Mouse (Mus musculus): Measurements from ENCODE around the gene Hoxa6. TPM values are rescaled to one million over a fixed set of nuclear protein-coding genes. Genes with fewer than 3 reads are reported as not detected.

Gene Hoxa6
- polyA plus RNA-seq, 1 experiment from 2014 or later, result not detected

DNA sequence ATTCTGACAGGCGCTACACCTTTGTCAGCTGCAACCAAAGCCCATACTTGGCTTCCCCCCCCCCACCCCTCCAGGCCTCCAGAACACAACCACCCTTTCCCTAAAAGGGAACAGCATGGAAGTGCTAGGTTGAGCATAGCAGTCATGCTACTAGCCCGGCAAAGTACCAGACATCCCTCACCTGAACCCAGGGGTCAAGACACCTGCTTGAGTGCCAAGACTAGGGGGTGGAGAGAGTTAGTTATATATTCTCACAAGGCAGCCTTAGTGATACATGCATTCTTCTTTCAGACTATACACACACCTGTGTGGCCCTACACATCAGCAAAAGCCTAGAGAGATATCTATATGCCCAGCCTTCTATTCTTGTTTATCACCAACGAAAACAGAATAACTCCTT lies 22.7 kb downstream of the Hoxa6 start:
- 41% methylated on average over 3 of the region's 3 CpGs for WGBS (ENCODE audit: insufficient replicate concordance)
- H3K4me1 ChIP-seq (ENCODE audit: control insufficient read depth, low read depth, low read length), result peaks cover 3% of the 10 kb centered on the region; the same call in 1 of the 2 replicates
- no peak overlapping the region for H3K27ac ChIP-seq (ENCODE audit: low read length)
- H3K9me3 ChIP-seq (replicated peaks; ENCODE audit: control insufficient read depth, low read length), result no peaks in the 10 kb centered on the region
- no peak overlapping the region for H3K4me3 ChIP-seq (ENCODE audit: low read depth, low read length)
- H3K4me2 ChIP-seq (ENCODE audit: low read depth, low read length), result no peak overlapping the region
- H3K9ac ChIP-seq (ENCODE audit: low read depth, low read length), result no peak overlapping the region
- peaks cover 62% of the 10 kb centered on the region for H3K27me3 ChIP-seq (ENCODE audit: control insufficient read depth, insufficient read depth, low read depth, low read length)
- H3K36me3 ChIP-seq (ENCODE audit: control insufficient read depth, insufficient read depth), result no peaks in the 10 kb centered on the region
- no peak for ATAC-seq (ENCODE audit: low read depth)

DNA sequence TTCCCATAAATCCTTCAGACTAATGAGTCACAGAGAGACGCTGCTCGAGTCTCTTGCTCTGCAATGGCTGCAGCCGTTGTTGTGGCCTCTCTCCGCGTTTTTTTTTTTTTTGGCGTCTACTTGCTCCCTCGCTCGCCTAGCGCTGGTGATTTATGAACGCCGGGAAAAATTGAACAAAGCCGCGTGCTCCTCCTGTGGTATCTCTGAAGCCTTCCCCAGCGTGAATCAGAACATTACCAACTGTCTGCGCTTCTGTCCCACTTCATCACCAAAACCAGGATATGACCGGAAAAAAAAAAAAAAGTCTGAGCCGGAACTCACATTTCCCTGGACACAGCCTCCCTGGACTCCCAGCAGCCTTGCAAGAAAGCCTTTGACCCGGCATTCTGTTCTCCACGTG lies 23.3 kb downstream of the Hoxa6 start:
- no peak overlapping the region for H3K9ac ChIP-seq (ENCODE audit: low read depth, low read length)
- H3K27me3 ChIP-seq (ENCODE audit: control insufficient read depth, insufficient read depth, low read depth, low read length), result peaks cover 62% of the 10 kb centered on the region
- H3K4me3 ChIP-seq (ENCODE audit: low read depth, low read length), result no peak overlapping the region
- ATAC-seq (ENCODE audit: low read depth), result no peak
- H3K9me3 ChIP-seq (replicated peaks; ENCODE audit: control insufficient read depth, low read length), result no peaks in the 10 kb centered on the region
- H3K4me2 ChIP-seq (ENCODE audit: low read depth, low read length), result 0 out of 2 replicates have a peak overlapping the region, but pooled peaks have one; percentile 10
- H3K4me1 ChIP-seq (ENCODE audit: control insufficient read depth, low read depth, low read length), result peaks cover 3% of the 10 kb centered on the region; the same call in 1 of the 2 replicates
- no peaks in the 10 kb centered on the region for H3K36me3 ChIP-seq (ENCODE audit: control insufficient read depth, insufficient read depth)
- no peak overlapping the region for H3K27ac ChIP-seq (ENCODE audit: low read length)
- WGBS (ENCODE audit: insufficient replicate concordance), result 10% methylated on average over 19 of the region's 19 CpGs

DNA sequence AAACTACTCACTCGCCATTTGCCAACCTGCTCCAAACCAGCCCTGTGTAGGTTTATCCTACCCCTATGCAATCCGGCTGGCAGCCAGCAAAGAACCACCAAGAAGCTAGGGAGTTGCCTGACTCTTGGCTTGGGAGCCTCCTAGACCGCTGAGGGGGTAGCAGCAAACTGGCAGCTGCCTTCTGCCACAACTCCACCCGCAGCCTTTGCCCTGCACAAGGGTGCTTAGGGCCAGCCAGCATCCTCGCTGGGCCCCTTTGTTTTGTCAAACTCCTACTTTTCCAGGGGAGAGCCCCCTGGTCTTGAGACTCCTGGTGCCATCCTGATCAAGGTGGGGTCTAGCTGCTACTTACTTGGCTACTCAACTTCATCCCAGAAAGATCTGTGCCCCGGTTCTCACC lies 23.9 kb downstream of the Hoxa6 start:
- Histone ChIP-seq H3K4me3 (ENCODE audit: low read depth, low read length) (no peak overlapping the region), H3K27ac (ENCODE audit: low read length) (no peak overlapping the region), H3K4me2 (ENCODE audit: low read depth, low read length) (no peak overlapping the region), H3K4me1 (ENCODE audit: control insufficient read depth, low read depth, low read length) (peaks cover 3% of the 10 kb centered on the region; the same call in 1 of the 2 replicates), H3K9me3 (replicated peaks; ENCODE audit: control insufficient read depth, low read length) (no peaks in the 10 kb centered on the region), H3K9ac (ENCODE audit: low read depth, low read length) (no peak overlapping the region), H3K36me3 (ENCODE audit: control insufficient read depth, insufficient read depth) (no peaks in the 10 kb centered on the region), H3K27me3 (ENCODE audit: control insufficient read depth, insufficient read depth, low read depth, low read length) (peaks cover 62% of the 10 kb centered on the region)
- no peak for ATAC-seq (ENCODE audit: low read depth)
- 35% methylated on average over 6 of the region's 6 CpGs for WGBS (ENCODE audit: insufficient replicate concordance)

DNA sequence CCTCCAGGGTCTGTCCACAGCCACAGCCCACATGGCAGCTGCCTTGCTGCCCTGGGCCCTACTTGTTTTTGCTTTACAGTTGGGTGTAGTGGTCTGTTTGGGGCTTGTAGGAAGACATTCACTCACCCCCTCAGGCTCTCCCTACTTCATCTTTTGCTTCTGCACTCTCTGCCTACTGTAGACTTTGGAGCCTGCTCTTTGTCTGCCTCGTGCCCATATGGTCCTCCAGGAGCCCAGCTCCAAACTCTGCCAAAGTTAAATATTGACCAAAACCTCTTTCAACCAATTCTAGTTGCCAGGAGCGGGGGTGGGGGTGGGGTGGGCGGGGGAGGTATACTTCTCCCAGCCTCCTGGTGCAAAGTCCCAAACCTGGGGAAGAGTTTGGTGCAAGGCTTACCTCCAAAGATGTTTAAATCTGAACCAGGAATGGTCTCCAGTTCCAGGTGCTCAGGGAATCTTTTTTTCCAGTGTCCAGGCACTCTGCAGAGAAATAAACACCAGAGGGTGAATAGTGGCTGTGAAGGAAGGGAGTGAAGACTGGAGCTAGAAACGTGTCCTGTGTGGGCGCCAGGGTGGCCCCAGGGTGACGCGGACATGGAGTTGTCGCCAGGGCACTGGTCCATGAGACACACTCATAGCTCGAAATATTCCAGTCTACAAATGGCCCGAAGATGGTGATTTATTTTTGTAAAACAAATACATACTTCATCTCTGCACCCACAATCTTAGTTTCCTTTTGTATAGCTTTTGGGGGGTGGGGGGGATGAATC lies 25.0 kb downstream of the Hoxa6 start:
- Histone ChIP-seq H3K4me2 (ENCODE audit: low read depth, low read length) (peak overlapping the region; percentile 27; the same call in 1 of the 2 replicates), H3K4me1 (ENCODE audit: control insufficient read depth, low read depth, low read length) (peaks cover 3% of the 10 kb centered on the region; the same call in 1 of the 2 replicates), H3K9me3 (replicated peaks; ENCODE audit: control insufficient read depth, low read length) (no peaks in the 10 kb centered on the region), H3K4me3 (ENCODE audit: low read depth, low read length) (no peak overlapping the region), H3K36me3 (ENCODE audit: control insufficient read depth, insufficient read depth) (no peaks in the 10 kb centered on the region), H3K27me3 (ENCODE audit: control insufficient read depth, insufficient read depth, low read depth, low read length) (peaks cover 62% of the 10 kb centered on the region), H3K9ac (ENCODE audit: low read depth, low read length) (no peak overlapping the region), H3K27ac (ENCODE audit: low read length) (no peak overlapping the region)
- peak; percentile 64 for ATAC-seq (ENCODE audit: low read depth)
- 40% methylated on average over 10 of the region's 10 CpGs for WGBS (ENCODE audit: insufficient replicate concordance)

DNA sequence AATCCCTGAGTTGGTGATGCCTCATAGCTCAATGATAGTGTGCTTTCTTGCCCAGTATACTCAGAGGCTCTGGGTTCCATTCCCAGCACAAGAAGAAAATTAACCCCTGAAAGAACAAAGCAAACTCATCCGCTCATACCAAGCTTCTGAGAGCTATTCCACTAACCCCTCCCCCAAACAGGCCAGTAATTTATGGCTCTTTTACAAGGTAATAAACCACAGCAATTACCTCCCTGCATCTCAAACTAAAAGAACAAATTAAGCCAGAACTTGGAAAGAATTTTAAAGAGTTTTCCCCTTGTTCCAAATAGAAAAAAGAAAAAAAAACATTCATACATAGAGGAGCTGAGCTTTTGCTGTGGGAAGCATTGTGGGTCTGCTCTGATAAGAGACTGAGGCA lies 25.7 kb downstream of the Hoxa6 start:
- no peak for ATAC-seq (ENCODE audit: low read depth)
- Histone ChIP-seq H3K9me3 (replicated peaks; ENCODE audit: control insufficient read depth, low read length) (no peaks in the 10 kb centered on the region), H3K4me1 (ENCODE audit: control insufficient read depth, low read depth, low read length) (peaks cover 3% of the 10 kb centered on the region; the same call in 1 of the 2 replicates), H3K9ac (ENCODE audit: low read depth, low read length) (no peak overlapping the region), H3K27me3 (ENCODE audit: control insufficient read depth, insufficient read depth, low read depth, low read length) (peaks cover 68% of the 10 kb centered on the region), H3K4me2 (ENCODE audit: low read depth, low read length) (no peak overlapping the region; the same call in 1 of the 2 replicates), H3K4me3 (ENCODE audit: low read depth, low read length) (no peak overlapping the region), H3K36me3 (ENCODE audit: control insufficient read depth, insufficient read depth) (no peaks in the 10 kb centered on the region), H3K27ac (ENCODE audit: low read length) (no peak overlapping the region)
- 67% methylated on average over 1 of the region's 1 CpGs for WGBS (ENCODE audit: insufficient replicate concordance)

DNA sequence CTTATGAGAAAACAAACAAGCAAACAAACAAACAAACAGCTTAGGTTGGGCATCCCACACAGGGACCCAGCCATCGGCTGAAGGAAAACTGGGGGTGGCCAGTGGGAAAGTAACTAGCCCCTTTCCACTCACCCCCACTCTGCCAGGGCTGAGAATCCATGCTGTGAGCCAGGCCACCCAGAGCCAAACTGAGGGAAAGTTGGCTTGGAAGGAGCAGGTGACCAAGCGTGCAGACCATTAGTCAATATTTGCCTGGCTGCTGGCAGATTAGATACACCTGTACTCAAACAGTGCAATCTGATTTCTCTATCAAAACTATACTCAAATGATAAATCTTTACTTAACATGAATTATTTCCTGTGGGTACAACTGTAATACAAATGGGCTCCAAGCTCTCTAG lies 26.5 kb downstream of the Hoxa6 start:
- H3K36me3 ChIP-seq (ENCODE audit: control insufficient read depth, insufficient read depth), result no peaks in the 10 kb centered on the region
- no peak overlapping the region for H3K4me2 ChIP-seq (ENCODE audit: low read depth, low read length)
- no peak overlapping the region for H3K9ac ChIP-seq (ENCODE audit: low read depth, low read length)
- no peak overlapping the region for H3K27ac ChIP-seq (ENCODE audit: low read length)
- H3K4me3 ChIP-seq (ENCODE audit: low read depth, low read length), result no peak overlapping the region
- no peaks in the 10 kb centered on the region for H3K9me3 ChIP-seq (replicated peaks; ENCODE audit: control insufficient read depth, low read length)
- peaks cover 3% of the 10 kb centered on the region; the same call in 1 of the 2 replicates for H3K4me1 ChIP-seq (ENCODE audit: control insufficient read depth, low read depth, low read length)
- peaks cover 68% of the 10 kb centered on the region for H3K27me3 ChIP-seq (ENCODE audit: control insufficient read depth, insufficient read depth, low read depth, low read length)
- 48% methylated on average over 2 of the region's 2 CpGs for WGBS (ENCODE audit: insufficient replicate concordance)
- ATAC-seq (ENCODE audit: low read depth), result no peak

DNA sequence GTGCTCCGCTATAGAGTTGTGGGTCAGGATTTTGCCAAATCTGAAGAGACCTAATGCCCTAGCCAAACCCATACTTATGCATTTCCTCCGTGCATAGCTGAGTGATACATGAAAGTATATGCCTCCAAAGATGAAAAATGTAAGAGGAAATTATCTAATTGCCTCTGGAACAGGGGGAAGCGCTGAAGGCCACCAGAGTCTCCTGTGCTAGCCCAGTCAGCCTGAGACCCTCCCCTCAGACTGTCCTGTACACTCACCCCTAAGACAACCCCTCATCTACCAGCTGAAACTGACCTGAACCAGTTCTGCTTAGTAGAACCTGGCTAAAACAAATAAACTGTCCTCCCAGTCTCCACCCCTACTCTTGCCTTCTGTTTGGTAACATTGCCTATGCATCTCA lies 27.8 kb downstream of the Hoxa6 start:
- 50% methylated on average over 3 of the region's 3 CpGs for WGBS (ENCODE audit: insufficient replicate concordance)
- H3K4me2 ChIP-seq (ENCODE audit: low read depth, low read length), result no peak overlapping the region
- peaks cover 69% of the 10 kb centered on the region for H3K27me3 ChIP-seq (ENCODE audit: control insufficient read depth, insufficient read depth, low read depth, low read length)
- no peak for ATAC-seq (ENCODE audit: low read depth)
- H3K36me3 ChIP-seq (ENCODE audit: control insufficient read depth, insufficient read depth), result no peaks in the 10 kb centered on the region
- no peaks in the 10 kb centered on the region for H3K9me3 ChIP-seq (replicated peaks; ENCODE audit: control insufficient read depth, low read length)
- H3K9ac ChIP-seq (ENCODE audit: low read depth, low read length), result no peak overlapping the region
- no peak overlapping the region for H3K4me3 ChIP-seq (ENCODE audit: low read depth, low read length)
- H3K4me1 ChIP-seq (ENCODE audit: control insufficient read depth, low read depth, low read length), result peaks cover 3% of the 10 kb centered on the region; the same call in 1 of the 2 replicates
- no peak overlapping the region for H3K27ac ChIP-seq (ENCODE audit: low read length)

DNA sequence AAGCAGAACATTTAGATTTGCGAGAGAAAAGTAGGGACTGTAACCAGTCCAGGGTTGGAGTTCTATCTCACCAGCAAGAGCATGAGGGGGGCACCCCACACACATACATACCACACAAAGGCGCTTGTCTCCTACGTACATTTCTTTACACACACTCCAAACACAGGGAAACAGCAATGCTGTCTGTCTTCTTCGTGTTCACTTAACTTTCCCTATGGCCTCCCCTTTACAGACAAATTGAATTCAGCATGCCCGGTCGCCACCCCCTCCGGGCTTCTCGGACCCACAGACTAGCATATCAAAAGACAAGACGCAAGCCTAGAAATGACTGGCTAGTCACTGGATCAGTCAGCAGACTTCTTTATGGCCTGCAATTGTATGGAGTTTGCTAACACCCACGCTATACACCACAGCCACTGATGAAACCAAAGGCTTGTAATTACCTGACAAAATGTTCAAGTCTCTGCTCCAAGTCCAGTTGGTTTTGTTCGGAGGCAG lies 28.3 kb downstream of the Hoxa6 start:
- Histone ChIP-seq H3K4me1 (ENCODE audit: control insufficient read depth, low read depth, low read length) (peaks cover 3% of the 10 kb centered on the region; the same call in 1 of the 2 replicates), H3K36me3 (ENCODE audit: control insufficient read depth, insufficient read depth) (no peaks in the 10 kb centered on the region), H3K4me3 (ENCODE audit: low read depth, low read length) (no peak overlapping the region), H3K9ac (ENCODE audit: low read depth, low read length) (no peak overlapping the region), H3K27ac (ENCODE audit: low read length) (no peak overlapping the region), H3K9me3 (replicated peaks; ENCODE audit: control insufficient read depth, low read length) (no peaks in the 10 kb centered on the region), H3K27me3 (ENCODE audit: control insufficient read depth, insufficient read depth, low read depth, low read length) (peaks cover 74% of the 10 kb centered on the region), H3K4me2 (ENCODE audit: low read depth, low read length) (no peak overlapping the region)
- no peak for ATAC-seq (ENCODE audit: low read depth)
- 40% methylated on average over 11 of the region's 11 CpGs for WGBS (ENCODE audit: insufficient replicate concordance)

DNA sequence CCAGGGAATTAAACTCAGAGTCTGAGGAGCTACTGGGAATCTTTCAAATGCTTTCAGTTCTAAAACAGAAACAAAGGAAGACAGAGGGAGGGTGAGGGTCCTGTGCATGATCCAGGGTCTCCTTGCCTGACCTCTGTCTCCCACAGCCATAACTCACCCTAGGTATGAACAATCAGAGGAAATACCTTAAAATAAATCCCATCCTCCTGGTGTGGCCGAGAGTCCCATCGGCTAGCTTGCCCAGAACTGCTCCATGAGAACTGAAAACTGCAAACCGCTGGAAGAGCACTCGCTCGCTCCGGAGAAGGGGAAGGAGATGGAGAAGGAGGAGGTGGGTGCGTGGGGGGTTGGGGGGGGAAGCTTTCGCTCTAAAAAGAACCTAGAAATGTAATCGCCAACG lies 28.8 kb downstream of the Hoxa6 start:
- H3K27ac ChIP-seq (ENCODE audit: low read length), result no peak overlapping the region
- H3K4me1 ChIP-seq (ENCODE audit: control insufficient read depth, low read depth, low read length), result peaks cover 3% of the 10 kb centered on the region; the same call in 1 of the 2 replicates
- no peaks in the 10 kb centered on the region for H3K36me3 ChIP-seq (ENCODE audit: control insufficient read depth, insufficient read depth)
- H3K9me3 ChIP-seq (replicated peaks; ENCODE audit: control insufficient read depth, low read length), result no peaks in the 10 kb centered on the region
- H3K9ac ChIP-seq (ENCODE audit: low read depth, low read length), result peak overlapping the region; percentile 14; the same call in 1 of the 2 replicates
- H3K4me3 ChIP-seq (ENCODE audit: low read depth, low read length), result no peak overlapping the region
- WGBS (ENCODE audit: insufficient replicate concordance), result 29% methylated on average over 10 of the region's 10 CpGs
- peaks cover 78% of the 10 kb centered on the region for H3K27me3 ChIP-seq (ENCODE audit: control insufficient read depth, insufficient read depth, low read depth, low read length)
- no peak for ATAC-seq (ENCODE audit: low read depth)
- no peak overlapping the region for H3K4me2 ChIP-seq (ENCODE audit: low read depth, low read length)

Measured in liver, embryonic 16.5 days (tissue).